Mouse (Mus musculus) embryonic fibroblast, embryonic 13.5 days (primary cell): Measurements from ENCODE around the gene Hlf.

Experiments
- CTCF ChIP-seq: IDR thresholded peaks from 2 replicates; pipeline ENCODE4 v1.5.1; 2011; ENCODE audit warnings: mild to moderate bottlenecking, control low read depth, low read length, moderate library complexity, borderline replicate concordance; ENCODE audit not compliant: insufficient read depth
- POLR2A ChIP-seq: IDR thresholded peaks from 2 replicates; pipeline ENCODE4 v1.6.1; 2011; ENCODE audit warnings: low read depth, mild to moderate bottlenecking, control low read depth, low read length, moderate library complexity

GRCm38 (mm10) chr11:90326146-90326545 lies 64.5 kb downstream of the Hlf start:
- TF ChIP-seq CTCF (no peak), POLR2A (no peak)
